Mouse (Mus musculus): ENCODE results near the gene Cib4.

DNA sequence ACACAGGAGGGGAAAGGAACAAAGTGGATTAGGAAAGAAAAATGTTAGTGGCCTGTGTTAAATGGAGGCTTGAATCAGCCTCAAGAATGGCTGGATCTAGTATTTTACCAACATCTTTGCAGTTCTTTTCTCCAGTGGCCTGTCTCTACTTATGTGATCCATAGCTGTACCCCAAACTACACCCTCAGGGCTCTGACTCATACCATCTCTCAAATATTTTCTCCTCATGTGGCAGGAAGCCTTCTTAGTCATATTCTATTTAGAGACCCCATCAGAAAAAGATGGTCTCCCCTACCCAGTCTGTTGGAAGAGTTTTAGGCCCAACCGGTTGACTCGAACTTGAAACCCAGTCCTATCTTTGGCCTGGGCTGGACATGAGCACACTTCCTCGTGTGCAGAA lies 13.8 kb upstream of the Cib4 start:
- TF ChIP-seq CTCF (IDR thresholded peaks at IDR 0.05; ENCODE audit: low read depth) (no peak), EP300 (IDR thresholded peaks at IDR 0.05; ENCODE audit: low read depth) (no peak)
